In the genomic region with DNA sequence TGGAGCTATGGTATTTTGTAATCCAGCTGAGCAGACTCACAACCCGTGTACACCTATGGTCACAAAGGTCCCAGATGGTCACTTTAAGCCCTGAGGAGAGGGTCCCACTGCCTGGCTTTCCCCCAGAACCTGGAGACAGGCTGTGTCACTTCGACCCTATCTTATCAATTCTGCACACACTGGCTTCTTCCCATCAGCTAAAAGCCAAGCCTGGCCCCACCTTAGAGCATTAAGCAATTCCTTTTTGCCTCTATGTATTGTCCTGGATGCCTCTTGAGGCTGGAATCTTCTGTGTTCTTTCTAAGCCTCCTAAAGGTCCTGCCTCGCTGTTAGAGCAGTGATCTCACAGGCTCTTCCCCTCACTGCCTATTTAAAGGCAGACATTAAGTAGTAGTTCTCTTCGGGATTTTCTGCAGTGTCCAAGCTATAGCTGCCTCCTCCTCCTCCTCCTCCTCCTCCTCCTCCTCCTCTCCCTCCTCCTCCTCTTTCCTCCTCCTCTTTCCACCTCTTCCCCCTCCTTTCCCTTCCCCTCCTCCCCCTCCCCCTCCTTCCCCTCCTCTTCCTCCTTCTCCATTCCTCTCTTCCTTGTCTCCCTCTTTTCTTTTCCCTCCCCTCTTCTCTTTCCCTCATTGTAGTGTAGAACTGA, we compare ENCODE assay signal across 12 mouse cellular contexts.
"Had no signal": no experiment of that assay in that cellular context is flagged by ENCODE, and none has a peak within 500 bp of the region (broad histone marks: within the 10 kb centered on the region; RNA-seq: fewer than 3 reads in every experiment).

No protein-coding gene starts in this region.

- H3K9me3 ChIP-seq: limb, embryonic 12.5 days; lung, embryonic 15.5 days; midbrain, embryonic 12.5 days; neural tube, embryonic 13.5 days had no signal

- DNase-seq: kidney, adult 9 months; kidney, postnatal 36 days; layer of hippocampus, adult 9-11 months; layer of hippocampus, postnatal 36 days; retina, postnatal 1 day; thymus, postnatal 36 days had no signal

- H3K4me1 ChIP-seq: limb, embryonic 12.5 days; lung, embryonic 15.5 days; midbrain, embryonic 12.5 days; neural tube, embryonic 13.5 days had no signal

- H3K4me3 ChIP-seq: limb, embryonic 12.5 days; lung, embryonic 15.5 days; midbrain, embryonic 12.5 days; neural tube, embryonic 13.5 days had no signal

- H3K9ac ChIP-seq: limb, embryonic 12.5 days; lung, embryonic 15.5 days; midbrain, embryonic 12.5 days; neural tube, embryonic 13.5 days had no signal

- H3K36me3 ChIP-seq: limb, embryonic 12.5 days; lung, embryonic 15.5 days; midbrain, embryonic 12.5 days; neural tube, embryonic 13.5 days had no signal

- H3K27ac ChIP-seq: kidney, postnatal 0 days; limb, embryonic 12.5 days; lung, embryonic 15.5 days; midbrain, embryonic 12.5 days; neural tube, embryonic 13.5 days had no signal

- H3K4me2 ChIP-seq: limb, embryonic 12.5 days; lung, embryonic 15.5 days; midbrain, embryonic 12.5 days; neural tube, embryonic 13.5 days had no signal

- H3K27me3 ChIP-seq: lung, embryonic 15.5 days; midbrain, embryonic 12.5 days; neural tube, embryonic 13.5 days had no signal

- ATAC-seq: midbrain, embryonic 16.5 days had no signal
